Mouse (Mus musculus): ENCODE measurements around the gene Ttyh1.

The Ttyh1 gene

GRCm38 (mm10) chr7:4119344-4119902, at the start of gene Ttyh1:
TSS of gene Ttyh1 (plus strand) at chr7:4119408.
- no peak for DNase-seq (ENCODE audit: low read depth, low spot score)

- DNase-seq (ENCODE audit: low read depth, low spot score): no peak
Observed at GRCm38 (mm10) chr7:4071066-4071465, 48.1 kb upstream of the Ttyh1 start.

- no peak for DNase-seq (ENCODE audit: low read depth, low spot score)
Observed at GRCm38 (mm10) chr7:4073144-4073543, 46.1 kb upstream of the Ttyh1 start.

GRCm38 (mm10) chr7:4079511-4079910, 39.7 kb upstream of the Ttyh1 start:
- no peak for DNase-seq (ENCODE audit: low read depth, low spot score)

GRCm38 (mm10) chr7:4080552-4080951, 38.7 kb upstream of the Ttyh1 start:
- no peak for DNase-seq (ENCODE audit: low read depth, low spot score)

GRCm38 (mm10) chr7:4081706-4082105, 37.5 kb upstream of the Ttyh1 start:
- no peak for DNase-seq (ENCODE audit: low read depth, low spot score)

GRCm38 (mm10) chr7:4082804-4083203, 36.4 kb upstream of the Ttyh1 start:
- DNase-seq (ENCODE audit: low read depth, low spot score): no peak

- no peak for DNase-seq (ENCODE audit: low read depth, low spot score)
Observed at GRCm38 (mm10) chr7:4084161-4084560, 35.0 kb upstream of the Ttyh1 start.

GRCm38 (mm10) chr7:4085562-4085961, 33.6 kb upstream of the Ttyh1 start:
- DNase-seq (ENCODE audit: low read depth, low spot score): no peak

- no peak for DNase-seq (ENCODE audit: low read depth, low spot score)
Observed at GRCm38 (mm10) chr7:4087238-4087895, 31.8 kb upstream of the Ttyh1 start.

GRCm38 (mm10) chr7:4087896-4088480, 31.2 kb upstream of the Ttyh1 start:
- DNase-seq (ENCODE audit: low read depth, low spot score): no peak

GRCm38 (mm10) chr7:4088679-4089078, 30.5 kb upstream of the Ttyh1 start:
- DNase-seq (ENCODE audit: low read depth, low spot score): no peak

- DNase-seq (ENCODE audit: low read depth, low spot score): no peak
Observed at GRCm38 (mm10) chr7:4091170-4091569, 28.0 kb upstream of the Ttyh1 start.

GRCm38 (mm10) chr7:4098301-4098700, 20.9 kb upstream of the Ttyh1 start:
- no peak for DNase-seq (ENCODE audit: low read depth, low spot score)

- DNase-seq (ENCODE audit: low read depth, low spot score): no peak
Observed at GRCm38 (mm10) chr7:4098832-4099231, 20.4 kb upstream of the Ttyh1 start.

GRCm38 (mm10) chr7:4101144-4101543, 18.1 kb upstream of the Ttyh1 start:
- no peak for DNase-seq (ENCODE audit: low read depth, low spot score)

- DNase-seq (ENCODE audit: low read depth, low spot score): no peak
Observed at GRCm38 (mm10) chr7:4103411-4103810, 15.8 kb upstream of the Ttyh1 start.

- DNase-seq (ENCODE audit: low read depth, low spot score): no peak
Observed at GRCm38 (mm10) chr7:4111766-4112165, 7.4 kb upstream of the Ttyh1 start.

- DNase-seq (ENCODE audit: low read depth, low spot score): no peak
Observed at GRCm38 (mm10) chr7:4117050-4117814, 2.0 kb upstream of the Ttyh1 start.

GRCm38 (mm10) chr7:4119976-4120921, 1.0 kb downstream of the Ttyh1 start:
- DNase-seq (ENCODE audit: low read depth, low spot score): no peak

- no peak for DNase-seq (ENCODE audit: low read depth, low spot score)
Observed at GRCm38 (mm10) chr7:4122076-4122768, 3.0 kb downstream of the Ttyh1 start.
